In genomic region chr5:115982671-115983373, GRCm38 (mm10) we compare ENCODE assay signal across 10 mouse cellular contexts. TPM values are rescaled to one million over a fixed set of nuclear protein-coding genes. Genes with fewer than 3 reads are reported as not detected.
DNase-seq lines count a peak whose midpoint lies in the region; ATAC-seq and TF ChIP-seq lines count a peak whose summit lies in the region.
"Had no signal": no experiment of that assay in that cellular context is flagged by ENCODE, and none has a peak within 500 bp of the region (broad histone marks: within the 10 kb centered on the region; RNA-seq: fewer than 3 reads in every experiment).

No protein-coding gene starts in this region.

- no peaks in the 10 kb centered on the region for H3K79me2 ChIP-seq in MEL (ENCODE audit: control insufficient read depth, insufficient read depth, low read length, poor library complexity)

- no peaks in the 10 kb centered on the region for H3K4me1 ChIP-seq in limb, embryonic 11.5 days (ENCODE audit: control insufficient read depth, insufficient read depth, low read length)
- H3K4me1 ChIP-seq in limb, embryonic 10.5 days: peaks cover 10% of the 10 kb centered on the region
- peaks cover 0 to 2% of the 10 kb centered on the region in 2 experiments; a peak in 1 of 4 replicates for H3K4me1 ChIP-seq in MEL (ENCODE audit: control insufficient read depth in 1 of 2, insufficient read depth in 2 of 2, low read length in 2 of 2)
- peaks cover 32% of the 10 kb centered on the region for H3K4me1 ChIP-seq in kidney, embryonic 15.5 days
- peaks cover 6% of the 10 kb centered on the region; the same call in 1 of the 2 replicates for H3K4me1 ChIP-seq in hindbrain, embryonic 16.5 days (ENCODE audit: control insufficient read depth, insufficient read depth, low read depth, low read length)
- H3K4me1 ChIP-seq: forebrain, embryonic 12.5 days had no signal

- TF ChIP-seq RAD21 in MEL (IDR thresholded peaks at IDR 0.05; ENCODE audit: low read depth, low read length): no peak

- no peak overlapping the region for H3K9ac ChIP-seq in limb, embryonic 11.5 days (ENCODE audit: low read length)
- no peak overlapping the region for H3K9ac ChIP-seq in MEL (ENCODE audit: control insufficient read depth, low read depth, low read length, poor library complexity, severe bottlenecking)
- no peak overlapping the region for H3K9ac ChIP-seq in kidney, embryonic 15.5 days
- H3K9ac ChIP-seq in hindbrain, embryonic 16.5 days (ENCODE audit: low read depth, low read length): no peak overlapping the region
- H3K9ac ChIP-seq: forebrain, embryonic 12.5 days; neural tube, embryonic 15.5 days had no signal

- no peak for TF ChIP-seq CTCF in MEL (IDR thresholded peaks at IDR 0.05 in 2 of 3, conservative IDR thresholded peaks at IDR 0.05 in 1 of 3; ENCODE audit: control insufficient read depth in 1 of 3, insufficient read depth in 1 of 3, low read depth in 2 of 3, low read length in 3 of 3, poor library complexity in 1 of 3, severe bottlenecking in 1 of 3)

- WGBS in limb, embryonic 11.5 days: 77% methylated on average over 7 of the region's 7 CpGs
- WGBS in limb, embryonic 10.5 days: 91% methylated on average over 7 of the region's 7 CpGs
- 56% methylated on average over 7 of the region's 7 CpGs for WGBS in kidney, embryonic 15.5 days
- WGBS in hindbrain, embryonic 16.5 days: 70% methylated on average over 7 of the region's 7 CpGs

- H3K9me3 ChIP-seq in limb, embryonic 11.5 days (ENCODE audit: control insufficient read depth, low read length): no peaks in the 10 kb centered on the region
- no peaks in the 10 kb centered on the region for H3K9me3 ChIP-seq in limb, embryonic 10.5 days (replicated peaks)
- H3K9me3 ChIP-seq in MEL (replicated peaks; ENCODE audit: insufficient read depth, low read length): no peaks in the 10 kb centered on the region
- no peaks in the 10 kb centered on the region for H3K9me3 ChIP-seq in kidney, embryonic 15.5 days (replicated peaks)
- H3K9me3 ChIP-seq in hindbrain, embryonic 16.5 days (ENCODE audit: control insufficient read depth, low read length): no peaks in the 10 kb centered on the region
- H3K9me3 ChIP-seq: forebrain, embryonic 12.5 days; neural tube, embryonic 15.5 days had no signal

- TF ChIP-seq EP300 in MEL (IDR thresholded peaks at IDR 0.05; ENCODE audit: low read depth in 1 of 2, low read length in 2 of 2): no peak

- no peak overlapping the region for H3K27ac ChIP-seq in limb, embryonic 11.5 days (replicated peaks; ENCODE audit: low read depth, low read length)
- no peak overlapping the region for H3K27ac ChIP-seq in limb, embryonic 10.5 days
- no peak overlapping the region for H3K27ac ChIP-seq in MEL (ENCODE audit: control insufficient read depth, low read depth, low read length)
- H3K27ac ChIP-seq in kidney, embryonic 15.5 days: peak overlapping the region; percentile 56; the same call in 1 of the 2 replicates
- H3K27ac ChIP-seq in hindbrain, embryonic 16.5 days (ENCODE audit: low read depth, low read length): no peak overlapping the region
- H3K27ac ChIP-seq: forebrain, embryonic 12.5 days; neural tube, embryonic 15.5 days had no signal

- no peak overlapping the region for H3K4me2 ChIP-seq in limb, embryonic 11.5 days (ENCODE audit: low read depth, severe bottlenecking)
- no peak overlapping the region for H3K4me2 ChIP-seq in kidney, embryonic 15.5 days
- H3K4me2 ChIP-seq in hindbrain, embryonic 16.5 days (ENCODE audit: low read length): no peak overlapping the region
- H3K4me2 ChIP-seq: forebrain, embryonic 12.5 days; neural tube, embryonic 15.5 days had no signal

- DNase-seq in limb, embryonic 11.5 days (ENCODE audit: low spot score): peak; percentile 23
- no peak for DNase-seq in limb, embryonic 10.5 days (ENCODE audit: low spot score)
- peak; percentile 81 for DNase-seq in MEL (ENCODE audit: low read depth, low spot score)
- DNase-seq in adrenal gland, adult 8-10 months: peak; percentile 72

- TF ChIP-seq POLR2A in MEL (IDR thresholded peaks at IDR 0.05; ENCODE audit: control insufficient read depth in 1 of 2, insufficient read depth in 1 of 2, low read depth in 1 of 2, low read length in 2 of 2, poor library complexity in 1 of 2): no peak

- H3K36me3 ChIP-seq in limb, embryonic 11.5 days (ENCODE audit: control insufficient read depth, insufficient read depth, low read length): peaks cover 17% of the 10 kb centered on the region
- H3K36me3 ChIP-seq in limb, embryonic 10.5 days: peaks cover 90% of the 10 kb centered on the region
- peaks cover 2 to 5% of the 10 kb centered on the region in 2 experiments; a peak in 3 of 4 replicates for H3K36me3 ChIP-seq in MEL (ENCODE audit: control insufficient read depth in 1 of 2, insufficient read depth in 2 of 2, low read length in 2 of 2)
- H3K36me3 ChIP-seq in kidney, embryonic 15.5 days: peaks cover 60% of the 10 kb centered on the region
- peaks cover 6% of the 10 kb centered on the region for H3K36me3 ChIP-seq in hindbrain, embryonic 16.5 days (ENCODE audit: control insufficient read depth, insufficient read depth, low read length)

- H3K4me3 ChIP-seq in limb, embryonic 11.5 days (ENCODE audit: low read depth, low read length): no peak overlapping the region
- H3K4me3 ChIP-seq in limb, embryonic 10.5 days: no peak overlapping the region
- H3K4me3 ChIP-seq in MEL (ENCODE audit: control insufficient read depth in 1 of 2, insufficient read depth in 1 of 2, low read depth in 2 of 2, low read length in 2 of 2): no peak overlapping the region
- no peak overlapping the region for H3K4me3 ChIP-seq in kidney, embryonic 15.5 days (replicated peaks)
- H3K4me3 ChIP-seq in hindbrain, embryonic 16.5 days (ENCODE audit: low read length): no peak overlapping the region
- H3K4me3 ChIP-seq: forebrain, embryonic 12.5 days; neural tube, embryonic 15.5 days had no signal

- ATAC-seq in limb, embryonic 11.5 days (ENCODE audit: insufficient number of reproducible peaks, low FRiP score, low TSS enrichment, low read depth): no peak
- no peak for ATAC-seq in kidney, embryonic 15.5 days (replicated peaks; ENCODE audit: low FRiP score)
- ATAC-seq in activated CD4-positive, CD25-positive, alpha-beta regulatory T cell, adult 4 months: no peak
- no peak for ATAC-seq in hindbrain, embryonic 16.5 days
- ATAC-seq: Patski had no signal

- no peaks in the 10 kb centered on the region for H3K27me3 ChIP-seq in limb, embryonic 11.5 days (ENCODE audit: control insufficient read depth, insufficient read depth, low read length)
- no peaks in the 10 kb centered on the region for H3K27me3 ChIP-seq in limb, embryonic 10.5 days (ENCODE audit: low read depth, poor library complexity, severe bottlenecking)
- no peaks in the 10 kb centered on the region for H3K27me3 ChIP-seq in MEL (ENCODE audit: control insufficient read depth in 1 of 2, insufficient read depth in 2 of 2, low read length in 2 of 2)
- no peaks in the 10 kb centered on the region for H3K27me3 ChIP-seq in kidney, embryonic 15.5 days
- no peaks in the 10 kb centered on the region for H3K27me3 ChIP-seq in hindbrain, embryonic 16.5 days (replicated peaks; ENCODE audit: control insufficient read depth, insufficient read depth, low read length)
- H3K27me3 ChIP-seq: forebrain, embryonic 12.5 days; neural tube, embryonic 15.5 days; Patski had no signal

TF ChIP-seq in MEL, 35 proteins besides CTCF, POLR2A, EP300 and RAD21:
- TF ChIP-seq NRF1 (IDR thresholded peaks at IDR 0.05; ENCODE audit: insufficient read depth, low read depth, low read length, poor library complexity, severe bottlenecking) (no peak), ZC3H11A (IDR thresholded peaks at IDR 0.05; ENCODE audit: low read depth, low read length) (no peak), SIN3A (IDR thresholded peaks at IDR 0.05; ENCODE audit: low read length) (0 out of 2 replicates have a peak, but pooled peaks have one; percentile 23), RCOR1 (IDR thresholded peaks at IDR 0.05; ENCODE audit: low read depth, low read length) (no peak), ZNF384 (IDR thresholded peaks at IDR 0.05; ENCODE audit: low read depth, low read length) (no peak), USF1 (IDR thresholded peaks at IDR 0.05; ENCODE audit: low read depth, low read length) (no peak), KAT2A (conservative IDR thresholded peaks at IDR 0.05; ENCODE audit: low read depth, low read length) (no peak), HCFC1 (IDR thresholded peaks at IDR 0.05; ENCODE audit: low read depth, low read length) (no peak), POLR2AphosphoS2 (IDR thresholded peaks at IDR 0.05; ENCODE audit: low read length) (no peak), ETS1 (IDR thresholded peaks at IDR 0.05; ENCODE audit: low read depth, low read length) (0 out of 2 replicates have a peak, but pooled peaks have one; percentile 16), CHD1 (IDR thresholded peaks at IDR 0.05; ENCODE audit: low read depth, low read length) (no peak), TCF12 (IDR thresholded peaks at IDR 0.05; ENCODE audit: low read depth, low read length) (no peak), BHLHE40 (IDR thresholded peaks at IDR 0.05; ENCODE audit: borderline replicate concordance, low read depth, low read length) (no peak), ZMIZ1 (IDR thresholded peaks at IDR 0.05; ENCODE audit: low read depth, low read length) (no peak)
TF ChIP-seq in MEL: peak in this region for 2.

RNA-seq across cellular contexts. Expression of gene Prkab1, which starts 41.5 kb away (rescaled TPM):
- 67.1 and 70.5 TPM in 2 replicates for polyA plus RNA-seq in limb, embryonic 11.5 days (2014; fragmentation: Nextera tagmentation; extraction: Ambion mirVana)
- 84.0 and 84.8 TPM in 2 replicates for polyA plus RNA-seq in limb, embryonic 10.5 days (2016; fragmentation: Nextera tagmentation; extraction: Ambion mirVana)
- 80.4 and 109 TPM in 2 replicates for total RNA-seq in MEL (2012; rRNA removed)
- polyA plus RNA-seq in MEL (2012; ENCODE audit: insufficient read depth in 1 of 2, insufficient read length in 2 of 2, low read depth in 1 of 2, low replicate concordance in 2 of 2, missing spikeins in 1 of 2): 100 to 1,000 TPM in 1 of 2 experiments, not detected in 1; 175 TPM
- 100 to 1,000 TPM in 1 of 4 experiments, 10 to 100 TPM in 3; 56.6 to 107 (median 62.1) TPM for total RNA-seq in adrenal gland, adult 8-10 months (2022)
- 74.6 and 85.1 TPM in 2 replicates for polyA plus RNA-seq in kidney, embryonic 15.5 days (2015; fragmentation: Nextera tagmentation; extraction: Ambion mirVana)
- 10 to 100 TPM; 36.1 to 43.3 TPM for polyA plus RNA-seq in activated CD4-positive, CD25-positive, alpha-beta regulatory T cell, adult 4 months (2017; shearing (Covaris generic))
- polyA plus RNA-seq in hindbrain, embryonic 16.5 days (2015; fragmentation: Nextera tagmentation; extraction: Ambion mirVana): 45.1 and 51.3 TPM in 2 replicates
